Mouse (Mus musculus) layer of hippocampus, postnatal 10 days (tissue): ENCODE results near the gene Zic3. TPM values are rescaled to one million over a fixed set of nuclear protein-coding genes. Genes with fewer than 3 reads are reported as not detected.

Experiments
- DNase-seq, 2 experiments: peaks; one replicate each; pipeline ENCODE4 v3.0.0; 2021; ENCODE audit warnings: low spot score in 2 of 2
- total RNA-seq, 2 experiments: library from RNA; stranded (reverse); gene quantifications; 2 replicates each; pipeline ENCODE4 v1.2.3; 2021

Gene Zic3
- total RNA-seq, 2 experiments from 2014 or later, result 6.6 to 6.8 TPM

GRCm38 (mm10) chrX:58041865-58042264, 19.4 kb downstream of the Zic3 start:
- DNase-seq, result no peak

DNA sequence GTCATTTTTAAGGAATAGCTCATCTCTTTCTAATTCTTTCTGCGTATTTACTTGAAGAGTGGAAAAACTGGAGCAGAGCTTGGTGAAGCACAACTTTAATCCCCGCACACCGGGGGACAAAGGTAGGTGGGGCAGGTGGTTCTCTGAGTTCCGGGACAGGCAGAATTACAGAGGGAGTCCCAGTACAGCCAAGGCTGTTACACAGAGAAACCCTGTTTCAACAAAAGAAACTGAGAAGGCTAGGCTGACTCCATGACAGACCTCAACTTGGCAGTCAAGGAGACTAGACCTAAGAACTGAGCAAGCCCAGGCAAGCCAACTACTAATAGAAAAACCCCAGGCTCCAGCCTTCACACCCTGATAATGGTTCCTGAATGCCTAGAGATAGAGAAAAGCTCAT, 20.0 kb downstream of the Zic3 start:
- no peak for DNase-seq
